24 mouse cellular contexts compared by ENCODE assay signal in genomic region chr12:117318229-117318628, GRCm38 (mm10).
DNase-seq lines count a peak whose midpoint lies in the region; ATAC-seq lines count a peak whose summit lies in the region.
"Had no signal": no experiment of that assay in that cellular context is flagged by ENCODE, and none has a peak within 500 bp of the region (broad histone marks: within the 10 kb centered on the region; RNA-seq: fewer than 3 reads in every experiment).

No protein-coding gene starts in this region.

- no peak overlapping the region for H3K9ac ChIP-seq in forebrain, embryonic 14.5 days (ENCODE audit: low read length)
- no peak overlapping the region for H3K9ac ChIP-seq in liver, embryonic 11.5 days (ENCODE audit: low read depth, low read length)
- H3K9ac ChIP-seq: kidney, embryonic 15.5 days; liver, embryonic 13.5 days; neural tube, embryonic 12.5 days had no signal

- H3K4me3 ChIP-seq in forebrain, embryonic 10.5 days = no peak overlapping the region
- H3K4me3 ChIP-seq in forebrain, embryonic 14.5 days (ENCODE audit: low read depth, low read length) = no peak overlapping the region
- H3K4me3 ChIP-seq in liver, embryonic 11.5 days (ENCODE audit: low read depth, low read length) = no peak overlapping the region
- H3K4me3 ChIP-seq: gastrocnemius, adult 2 months; kidney, embryonic 15.5 days; left cerebral cortex, adult 2 months; liver, embryonic 13.5 days; myocyte; neural tube, embryonic 12.5 days had no signal

- peak overlapping the region; percentile 20; the same call in 1 of the 2 replicates for H3K27ac ChIP-seq in forebrain, embryonic 10.5 days
- H3K27ac ChIP-seq in forebrain, embryonic 14.5 days (ENCODE audit: low read depth, low read length) = no peak overlapping the region
- no peak overlapping the region for H3K27ac ChIP-seq in liver, embryonic 11.5 days (ENCODE audit: low read depth, low read length)
- H3K27ac ChIP-seq: gastrocnemius, adult 2 months; kidney, embryonic 15.5 days; left cerebral cortex, adult 2 months; liver, embryonic 13.5 days; neural tube, embryonic 12.5 days had no signal

- no peak overlapping the region for H3K4me2 ChIP-seq in forebrain, embryonic 14.5 days (ENCODE audit: low read length)
- no peak overlapping the region for H3K4me2 ChIP-seq in liver, embryonic 11.5 days
- H3K4me2 ChIP-seq: kidney, embryonic 15.5 days; liver, embryonic 13.5 days; midbrain, embryonic 11.5 days; neural tube, embryonic 12.5 days had no signal

- H3K9me3 ChIP-seq in forebrain, embryonic 10.5 days = peaks cover 15% of the 10 kb centered on the region
- H3K9me3 ChIP-seq in forebrain, embryonic 14.5 days (replicated peaks; ENCODE audit: control insufficient read depth, low read length) = no peaks in the 10 kb centered on the region
- H3K9me3 ChIP-seq in liver, embryonic 11.5 days (ENCODE audit: control insufficient read depth, low read length) = no peaks in the 10 kb centered on the region
- H3K9me3 ChIP-seq: kidney, embryonic 15.5 days; liver, embryonic 13.5 days had no signal

- 90% methylated on average over 3 of the region's 3 CpGs for WGBS in forebrain, embryonic 10.5 days
- WGBS in forebrain, embryonic 14.5 days = 94% methylated on average over 3 of the region's 3 CpGs
- WGBS in liver, embryonic 11.5 days = 80% methylated on average over 3 of the region's 3 CpGs

- peaks cover 13% of the 10 kb centered on the region for H3K4me1 ChIP-seq in forebrain, embryonic 10.5 days
- peaks cover 4% of the 10 kb centered on the region; the same call in 1 of the 2 replicates for H3K4me1 ChIP-seq in forebrain, embryonic 14.5 days (ENCODE audit: control insufficient read depth, insufficient read depth, low read length)
- H3K4me1 ChIP-seq in liver, embryonic 11.5 days (replicated peaks; ENCODE audit: control insufficient read depth, insufficient read depth, low read length) = no peaks in the 10 kb centered on the region
- H3K4me1 ChIP-seq: kidney, embryonic 15.5 days; liver, embryonic 13.5 days; neural tube, embryonic 12.5 days had no signal

- H3K27me3 ChIP-seq in forebrain, embryonic 10.5 days (ENCODE audit: poor library complexity, severe bottlenecking) = no peaks in the 10 kb centered on the region
- no peaks in the 10 kb centered on the region for H3K27me3 ChIP-seq in forebrain, embryonic 14.5 days (replicated peaks; ENCODE audit: control insufficient read depth, insufficient read depth, low read length)
- no peaks in the 10 kb centered on the region for H3K27me3 ChIP-seq in liver, embryonic 11.5 days (replicated peaks; ENCODE audit: control insufficient read depth, insufficient read depth, low read length)
- H3K27me3 ChIP-seq: kidney, embryonic 15.5 days; liver, embryonic 13.5 days; neural tube, embryonic 12.5 days had no signal

- H3K36me3 ChIP-seq in forebrain, embryonic 10.5 days (replicated peaks) = no peaks in the 10 kb centered on the region
- no peaks in the 10 kb centered on the region for H3K36me3 ChIP-seq in forebrain, embryonic 14.5 days (ENCODE audit: control insufficient read depth, insufficient read depth, low read length)
- H3K36me3 ChIP-seq in liver, embryonic 11.5 days (ENCODE audit: control insufficient read depth, insufficient read depth, low read length) = no peaks in the 10 kb centered on the region
- H3K36me3 ChIP-seq: kidney, embryonic 15.5 days; liver, embryonic 13.5 days; neural tube, embryonic 12.5 days had no signal

- ATAC-seq in forebrain, embryonic 14.5 days = no peak
- peak; percentile 77 for ATAC-seq in megakaryocyte, adult 5-6 weeks (ENCODE audit: poor library complexity, severe bottlenecking)
- no peak for ATAC-seq in liver, embryonic 11.5 days (replicated peaks; ENCODE audit: low FRiP score)
- ATAC-seq: forebrain, embryonic 16.5 days; hindbrain, embryonic 16.5 days; lung, postnatal 0 days; midbrain, embryonic 16.5 days had no signal

- no peak for DNase-seq in forebrain, embryonic 10.5 days (ENCODE audit: extremely low spot score, low spot score)
- DNase-seq in forebrain, embryonic 14.5 days (ENCODE audit: low spot score) = no peak
- DNase-seq in spleen, adult 18-20 months = peak; percentile 10 to 12
- no peak for DNase-seq in liver, embryonic 11.5 days (ENCODE audit: low spot score)
- DNase-seq in urinary bladder, adult 2 months (ENCODE audit: low spot score) = no peak
- no peak for DNase-seq in thymus, postnatal 10 days (ENCODE audit: low spot score in 2 of 2)
- DNase-seq: adrenal gland, postnatal 36 days; cerebellum, adult 2 months; cerebellum, postnatal 14 days; gastrocnemius, adult 2 months; kidney, adult 18-20 months; kidney, postnatal 25 days; liver, embryonic 13.5 days; thymus, adult 2 months had no signal

Comparison
In these comparisons a context has a peak if more than half of its experiments do, and no peak if none do; other contexts are left out.
1. DNase-seq: peak in spleen, adult 18-20 months (2 of 2); none in forebrain, embryonic 10.5 days (single experiment), forebrain, embryonic 14.5 days (single experiment), liver, embryonic 11.5 days (single experiment), urinary bladder, adult 2 months (single experiment) and thymus, postnatal 10 days (0 of 2).